In the genomic region with DNA sequence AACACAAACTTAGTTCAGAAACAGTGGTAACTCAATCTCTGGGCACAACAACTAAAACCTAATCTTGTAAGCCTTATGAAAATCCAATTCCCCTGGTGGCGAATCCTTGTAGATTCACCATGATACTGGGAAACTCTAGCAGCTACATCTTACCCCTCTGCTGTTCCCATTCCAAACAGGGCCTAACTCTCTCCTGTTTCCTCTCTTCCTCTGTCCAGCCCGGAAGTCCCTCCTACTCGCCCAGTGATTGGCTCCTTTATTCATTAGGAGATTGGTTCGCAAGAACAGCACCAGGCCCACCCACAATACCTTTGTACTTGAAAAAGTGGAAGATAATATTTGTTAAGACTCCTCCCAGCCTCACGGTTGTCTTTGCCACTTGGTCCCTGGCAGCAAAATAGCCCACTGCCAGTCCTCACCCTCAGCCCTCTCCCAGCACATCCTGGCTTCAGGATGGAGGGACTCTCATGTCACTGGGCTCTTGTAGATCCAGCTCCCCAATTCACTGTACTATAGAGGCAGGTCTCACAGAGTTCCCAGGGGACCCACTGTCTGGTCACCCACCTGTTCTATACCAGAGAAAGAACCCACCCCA, we compare ENCODE assay signal across 32 mouse cellular contexts.
"Had no signal": no experiment of that assay in that cellular context is flagged by ENCODE, and none has a peak within 500 bp of the region (broad histone marks: within the 10 kb centered on the region; RNA-seq: fewer than 3 reads in every experiment).

No protein-coding gene starts in this region.

- DNase-seq: left cerebral cortex, postnatal 4 days; liver; liver, embryonic 13.5 days; liver, postnatal 0 days; lung, adult 18-20 months; lung, adult 2 months; lung, embryonic 14.5 days; lung, postnatal 10 days; lung, postnatal 14 days; lung, postnatal 36 days; lung, postnatal 4 days; midbrain, embryonic 14.5 days had no signal

- H3K27me3 ChIP-seq: limb, embryonic 12.5 days; limb, embryonic 13.5 days; limb, embryonic 15.5 days; liver, embryonic 12.5 days; liver, embryonic 13.5 days; liver, embryonic 15.5 days; lung, embryonic 15.5 days; midbrain, embryonic 12.5 days; midbrain, embryonic 13.5 days; midbrain, embryonic 15.5 days; neural tube, embryonic 12.5 days had no signal

- H3K4me1 ChIP-seq: liver, embryonic 12.5 days; liver, embryonic 13.5 days; liver, embryonic 15.5 days; megakaryocyte, embryonic 14.5 days had no signal

- H3K9me3 ChIP-seq: limb, embryonic 10.5 days; limb, embryonic 12.5 days; limb, embryonic 13.5 days; limb, embryonic 15.5 days; liver, embryonic 12.5 days; liver, embryonic 13.5 days; liver, embryonic 15.5 days; lung, embryonic 15.5 days; megakaryocyte, embryonic 14.5 days; midbrain, embryonic 10.5 days; midbrain, embryonic 12.5 days; midbrain, embryonic 13.5 days; midbrain, embryonic 15.5 days; neural tube, embryonic 12.5 days had no signal

- H3K36me3 ChIP-seq: limb, embryonic 10.5 days; limb, embryonic 12.5 days; limb, embryonic 13.5 days; limb, embryonic 15.5 days; liver, embryonic 12.5 days; liver, embryonic 13.5 days; liver, embryonic 15.5 days; lung, embryonic 15.5 days; midbrain, embryonic 10.5 days; midbrain, embryonic 12.5 days; midbrain, embryonic 13.5 days; midbrain, embryonic 15.5 days; neural tube, embryonic 12.5 days had no signal

- H3K4me2 ChIP-seq: limb, embryonic 12.5 days; limb, embryonic 13.5 days; limb, embryonic 15.5 days; liver, embryonic 11.5 days; liver, embryonic 12.5 days; liver, embryonic 13.5 days; liver, embryonic 15.5 days; lung, embryonic 14.5 days; lung, embryonic 15.5 days; midbrain, embryonic 11.5 days; midbrain, embryonic 12.5 days; midbrain, embryonic 13.5 days; midbrain, embryonic 15.5 days; neural tube, embryonic 12.5 days had no signal

- H3K27ac ChIP-seq: limb, embryonic 10.5 days; limb, embryonic 12.5 days; limb, embryonic 13.5 days; limb, embryonic 15.5 days; liver, embryonic 12.5 days; liver, embryonic 13.5 days; liver, embryonic 14.5 days; liver, embryonic 15.5 days; lung, embryonic 15.5 days; macrophage; midbrain, embryonic 10.5 days; midbrain, embryonic 12.5 days; midbrain, embryonic 13.5 days; midbrain, embryonic 15.5 days; neural tube, embryonic 12.5 days had no signal

- H3K9ac ChIP-seq: limb, embryonic 12.5 days; limb, embryonic 13.5 days; limb, embryonic 15.5 days; liver, embryonic 12.5 days; liver, embryonic 13.5 days; liver, embryonic 14.5 days; liver, embryonic 15.5 days; liver, postnatal 0 days; lung, embryonic 14.5 days; lung, embryonic 15.5 days; midbrain, embryonic 12.5 days; midbrain, embryonic 13.5 days; midbrain, embryonic 15.5 days; neural tube, embryonic 12.5 days had no signal

- ATAC-seq: liver, embryonic 12.5 days; liver, postnatal 0 days; lung, postnatal 0 days; midbrain, embryonic 13.5 days; midbrain, embryonic 15.5 days; midbrain, embryonic 16.5 days had no signal

- H3K4me3 ChIP-seq: limb, embryonic 10.5 days; limb, embryonic 12.5 days; limb, embryonic 13.5 days; limb, embryonic 15.5 days; liver, embryonic 12.5 days; liver, embryonic 13.5 days; liver, embryonic 15.5 days; lung, embryonic 15.5 days; megakaryocyte, embryonic 14.5 days; midbrain, embryonic 10.5 days; midbrain, embryonic 12.5 days; midbrain, embryonic 13.5 days; midbrain, embryonic 15.5 days; myocyte; neural tube, embryonic 12.5 days had no signal
